Mouse (Mus musculus) hindlimb bud, embryonic 11.5 days (tissue): ENCODE data around the gene Cluh.

Experiments used
- DNase-seq: peaks from one replicate; pipeline ENCODE4 v3.0.0-alpha.2; 2012; ENCODE audit warnings: low read depth, low spot score; ENCODE audit errors: extremely low spot score

The Cluh gene

GRCm38 (mm10) chr11:74647966-74648365 is 1.3 kb upstream of the Cluh start:
- DNase-seq = no peak

- DNase-seq = no peak
These were observed 619 bp upstream of the Cluh start for GRCm38 (mm10) chr11:74648676-74649075.

GRCm38 (mm10) chr11:74649647-74650551 is 604 bp downstream of the Cluh start:
- DNase-seq = no peak

DNA sequence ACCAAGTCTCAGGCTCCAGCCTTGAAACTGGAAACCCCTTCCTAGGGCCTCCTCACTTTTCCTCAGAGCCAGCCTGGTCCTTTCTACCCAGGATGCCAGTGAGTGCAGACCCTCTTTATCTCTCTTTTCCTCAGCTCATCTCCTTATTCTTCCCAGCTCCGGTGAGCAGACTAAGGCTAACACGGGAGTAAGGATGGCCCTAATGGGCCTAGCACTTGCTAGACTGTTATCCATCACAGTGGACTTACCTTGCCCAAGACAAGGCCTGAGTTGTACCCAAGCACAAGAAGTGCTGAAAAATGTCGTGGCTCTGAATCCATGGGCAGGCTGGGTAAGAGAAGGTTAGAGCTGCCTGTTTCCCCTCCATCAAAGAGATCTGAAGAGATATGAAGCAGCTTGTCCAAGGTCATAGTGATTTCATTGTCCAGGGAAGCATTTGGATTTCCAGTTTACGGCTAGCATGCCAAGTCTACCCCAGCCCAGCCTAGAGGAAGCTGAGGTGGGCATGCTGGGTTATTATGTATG is 1.3 kb downstream of the Cluh start:
- DNase-seq = no peak

DNA sequence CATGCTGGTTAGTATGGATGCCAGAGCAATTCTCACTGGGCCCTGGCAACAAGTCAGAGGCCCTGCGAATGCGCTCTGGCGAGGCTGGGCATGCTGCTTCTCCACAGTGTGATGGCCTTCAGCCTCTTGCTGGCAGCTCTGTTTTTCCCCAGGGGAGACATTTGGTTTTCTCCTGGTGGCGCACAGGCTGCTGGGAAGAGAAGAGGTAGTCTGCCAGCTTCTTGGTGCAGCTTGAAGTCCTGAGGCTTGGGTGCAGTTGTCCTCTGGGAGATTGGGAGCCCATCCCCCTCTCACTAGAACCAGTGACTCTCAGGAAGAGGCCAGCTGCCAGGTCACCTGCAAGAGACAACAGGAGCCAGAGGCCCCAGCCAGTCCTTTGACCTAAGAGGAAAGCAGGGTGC is 3.5 kb downstream of the Cluh start:
- no peak for DNase-seq

DNA sequence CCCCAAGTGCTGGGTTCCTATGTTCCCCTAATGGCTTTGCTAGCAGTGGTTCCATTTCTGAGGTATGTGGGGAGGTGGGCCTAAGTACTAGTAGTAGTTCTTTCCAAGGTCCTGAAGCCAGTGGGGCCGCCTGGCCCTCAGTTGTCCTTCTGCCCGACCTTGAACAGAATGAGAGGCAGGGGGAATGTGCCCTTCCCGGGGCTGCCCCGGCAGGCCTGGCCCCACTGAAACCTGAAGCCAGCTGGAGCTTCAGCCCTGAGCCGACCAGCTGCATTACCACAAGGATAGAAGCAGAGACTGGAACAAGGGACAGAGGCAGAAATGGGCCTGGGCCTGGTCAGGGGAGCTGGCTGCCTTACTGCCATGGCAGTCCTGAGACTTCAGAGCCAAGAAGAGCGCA is 4.1 kb downstream of the Cluh start:
- no peak for DNase-seq

GRCm38 (mm10) chr11:74655941-74656340 is 6.6 kb downstream of the Cluh start:
- DNase-seq = no peak

- no peak for DNase-seq
These were observed 11.0 kb downstream of the Cluh start for GRCm38 (mm10) chr11:74660336-74660735.

- DNase-seq = no peak
These were observed 12.3 kb downstream of the Cluh start for GRCm38 (mm10) chr11:74661641-74662040.

DNA sequence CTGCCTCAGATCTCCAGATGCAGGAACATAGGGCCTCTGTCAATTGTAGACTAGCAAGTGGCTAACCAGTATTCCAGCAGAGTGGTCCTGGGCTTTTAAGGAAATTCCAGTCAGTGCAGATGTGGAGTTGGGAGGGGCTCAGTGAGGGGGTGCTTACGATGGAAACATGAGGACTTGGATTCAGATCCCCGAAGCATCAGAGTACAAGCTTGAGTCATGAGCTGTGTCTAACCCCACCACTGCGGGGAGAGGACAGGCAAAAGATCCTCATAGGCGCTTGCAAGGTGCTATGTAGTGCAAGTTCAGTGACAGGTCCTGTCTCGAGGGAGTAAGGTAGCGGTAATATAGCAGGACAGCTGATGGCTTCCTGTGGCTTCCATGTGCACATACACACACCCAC is 12.9 kb downstream of the Cluh start:
- DNase-seq = no peak

DNA sequence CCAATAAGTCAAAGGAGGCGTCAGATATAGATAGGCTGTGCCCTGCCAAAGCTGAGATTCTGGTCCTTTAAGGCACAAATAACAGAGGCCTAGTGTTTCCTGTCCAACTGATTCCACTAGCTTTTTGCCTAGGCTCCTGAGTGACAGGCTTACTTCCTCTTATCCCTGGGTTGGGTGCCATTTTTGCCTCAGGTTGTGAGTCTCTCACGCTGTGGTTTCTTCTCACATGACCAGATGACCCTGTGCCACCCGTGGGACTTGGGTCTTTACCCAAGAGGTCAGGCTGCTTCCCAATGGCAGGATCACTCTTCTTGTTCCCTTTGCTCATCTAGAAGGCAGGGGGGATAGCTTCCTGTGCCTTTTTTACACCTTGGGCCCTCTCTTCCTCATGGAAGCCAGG is 15.0 kb downstream of the Cluh start:
- DNase-seq = no peak

GRCm38 (mm10) chr11:74664906-74665305 is 15.6 kb downstream of the Cluh start:
- DNase-seq = no peak

GRCm38 (mm10) chr11:74665631-74666283 is 16.5 kb downstream of the Cluh start:
- DNase-seq = no peak

DNA sequence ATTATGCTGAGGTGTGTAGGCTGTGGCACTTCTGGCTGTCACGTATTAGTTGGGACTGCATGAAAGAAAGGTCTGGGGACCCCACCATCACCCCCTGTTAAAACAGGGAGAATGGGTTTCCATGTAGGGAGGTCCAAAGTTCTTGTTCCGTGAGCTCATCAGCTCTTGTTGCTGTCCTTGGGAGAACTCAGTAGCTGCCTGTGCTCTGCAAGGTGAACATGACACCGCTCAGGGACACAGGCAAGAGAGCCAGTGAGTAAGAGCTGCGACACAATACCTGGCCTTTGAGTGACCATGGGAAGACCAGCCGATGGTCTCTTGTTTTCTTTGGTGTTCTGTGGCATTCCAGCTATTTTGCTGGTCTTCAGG is 17.0 kb downstream of the Cluh start:
- DNase-seq = no peak

- no peak for DNase-seq
These were observed 17.7 kb downstream of the Cluh start for GRCm38 (mm10) chr11:74666776-74667581.

DNA sequence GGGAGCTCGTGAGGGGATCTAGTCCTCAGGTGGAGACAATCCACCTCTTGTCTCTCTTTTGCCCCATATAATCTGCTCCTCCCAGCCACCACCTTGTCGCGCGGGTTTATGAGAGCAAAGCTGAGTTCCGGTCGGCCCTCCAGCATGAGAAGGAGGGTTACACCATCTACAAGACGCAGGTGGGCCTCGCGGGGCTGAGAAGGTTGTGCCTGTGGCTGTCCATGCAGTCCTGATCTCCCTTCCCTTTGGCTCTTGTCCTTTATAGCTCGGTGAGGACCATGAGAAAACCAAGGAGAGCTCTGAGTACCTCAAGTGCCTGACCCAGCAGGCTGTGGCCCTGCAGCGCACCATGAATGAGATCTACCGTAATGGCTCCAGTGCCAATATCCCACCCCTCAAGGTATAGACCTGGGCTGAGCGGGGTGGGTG is 18.3 kb downstream of the Cluh start:
- DNase-seq = no peak

GRCm38 (mm10) chr11:74668466-74668865 is 19.2 kb downstream of the Cluh start:
- no peak for DNase-seq

- DNase-seq = no peak
These were observed 19.7 kb downstream of the Cluh start for GRCm38 (mm10) chr11:74668971-74669370.

- no peak for DNase-seq
These were observed 20.9 kb downstream of the Cluh start for GRCm38 (mm10) chr11:74670151-74670550.

GRCm38 (mm10) chr11:74671013-74671412 is 21.7 kb downstream of the Cluh start:
- no peak for DNase-seq

DNA sequence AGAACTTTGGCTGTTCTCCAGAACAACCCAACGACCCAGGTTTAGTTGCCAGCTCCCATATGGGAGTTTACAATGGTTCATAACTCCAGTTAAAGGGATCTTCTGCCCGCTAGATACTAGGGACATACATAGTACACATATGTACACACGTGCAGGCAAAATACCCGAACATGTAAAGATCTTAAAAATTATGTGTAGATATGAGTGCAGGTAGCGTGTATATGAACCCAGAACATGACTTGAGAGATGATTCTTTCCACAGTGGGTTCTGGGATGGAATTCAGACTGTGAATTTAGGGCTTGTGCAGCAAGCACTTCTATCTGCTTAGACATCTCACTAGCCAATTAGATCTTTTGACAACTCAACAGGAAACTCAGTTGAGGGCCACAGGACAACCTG is 22.5 kb downstream of the Cluh start:
- DNase-seq = no peak
